Mouse (Mus musculus) neural tube, embryonic 14.5 days (tissue): ENCODE measurements around the gene Cgnl1. TPM values are rescaled to one million over a fixed set of nuclear protein-coding genes. Genes with fewer than 3 reads are reported as not detected.
A peak's percentile ranks its signal among the peaks of the same experiment; 100 is the strongest.

Source experiments
- ATAC-seq: fragments of 200-750 bp; cut with Nextera tagmentation; 2 replicates; pipeline ENCODE4 v1.8.0; 2017; ENCODE audit warnings: low read depth, mild to moderate bottlenecking, moderate TSS enrichment, moderate library complexity
- H3K27ac ChIP-seq: fragments of 300-500 bp; sonication (generic); 2 replicates; pipeline ENCODE4 v1.5.1; 2014; ENCODE audit warnings: low read depth, mild to moderate bottlenecking, control low read depth, low read length, moderate library complexity, mixed read lengths
- H3K27me3 ChIP-seq: fragments of 300-500 bp; sonication (generic); 2 replicates; pipeline ENCODE4 v1.6.1; 2014; ENCODE audit warnings: low read length; ENCODE audit not compliant: control insufficient read depth, insufficient read depth
- H3K36me3 ChIP-seq: fragments of 300-500 bp; sonication (generic); 2 replicates; pipeline ENCODE4 v1.6.1; 2014; ENCODE audit warnings: low read length, mixed read lengths; ENCODE audit not compliant: control insufficient read depth, insufficient read depth
- H3K4me1 ChIP-seq: fragments of 300-500 bp; sonication (generic); 2 replicates; pipeline ENCODE4 v1.6.1; 2014; ENCODE audit warnings: low read length; ENCODE audit not compliant: control insufficient read depth, insufficient read depth
- H3K4me2 ChIP-seq: fragments of 300-500 bp; sonication (generic); 2 replicates; pipeline ENCODE4 v1.6.1; 2014; ENCODE audit warnings: mild to moderate bottlenecking, low read depth, low read length, control low read depth
- H3K4me3 ChIP-seq: fragments of 300-500 bp; sonication (generic); 2 replicates; pipeline ENCODE4 v1.5.1; 2014; ENCODE audit warnings: low read depth, low read length, control low read depth, mixed read lengths
- H3K9ac ChIP-seq: fragments of 300-500 bp; sonication (generic); replicated peaks from 2 replicates; pipeline ENCODE4 v1.6.1; 2014; ENCODE audit warnings: low read depth, mild to moderate bottlenecking, control low read depth, low read length, mixed read lengths
- H3K9me3 ChIP-seq: fragments of 300-500 bp; sonication (generic); 2 replicates; pipeline ENCODE4 v1.6.1; 2016; ENCODE audit warnings: low read length; ENCODE audit not compliant: control insufficient read depth
- WGBS: fragments of 180-500 bp; shearing (Covaris S2); extraction: QIAGEN DNeasy Blood & Tissue Kit; methylation state at CpG from one replicate; pipeline ENCODE4 v1.1.7; 2014; 5-methylcytosine and 5-hydroxymethylcytosine counted together
- polyA plus RNA-seq: library from polyadenylated mRNA; unstranded; fragments of >200 nt; fragmentation: Nextera tagmentation; extraction: Ambion mirVana; gene quantifications from 2 replicates; pipeline ENCODE4 v1.2.1, GENCODE M21; 2014

Gene Cgnl1
- polyA plus RNA-seq, 1 experiment from 2014 or later = 2.5 TPM

- no peak for ATAC-seq
- H3K9ac ChIP-seq = no peak overlapping the region
- no peaks in the 10 kb centered on the region for H3K36me3 ChIP-seq
- no peaks in the 10 kb centered on the region for H3K9me3 ChIP-seq
- WGBS = 74% methylated on average over 6 of the region's 6 CpGs
- H3K4me3 ChIP-seq = no peak overlapping the region
- 0 out of 2 replicates have a peak, but pooled peaks cover 6% of the 10 kb centered on the region for H3K4me1 ChIP-seq
- H3K27me3 ChIP-seq = no peaks in the 10 kb centered on the region
- no peak overlapping the region for H3K4me2 ChIP-seq
- H3K27ac ChIP-seq = no peak overlapping the region
These were observed 162.4 kb downstream of the Cgnl1 start for GRCm38 (mm10) chr9:71609010-71609409.

- H3K9me3 ChIP-seq = no peaks in the 10 kb centered on the region
- no peak overlapping the region for H3K27ac ChIP-seq
- no peaks in the 10 kb centered on the region for H3K36me3 ChIP-seq
- no peak overlapping the region for H3K4me3 ChIP-seq
- no peak for ATAC-seq
- H3K27me3 ChIP-seq = no peaks in the 10 kb centered on the region
- no peak overlapping the region for H3K4me2 ChIP-seq
- WGBS = 75% methylated on average over 13 of the region's 13 CpGs
- 0 out of 2 replicates have a peak, but pooled peaks cover 6% of the 10 kb centered on the region for H3K4me1 ChIP-seq
- no peak overlapping the region for H3K9ac ChIP-seq
These were observed 164.9 kb downstream of the Cgnl1 start for GRCm38 (mm10) chr9:71606296-71607057.

GRCm38 (mm10) chr9:71604914-71605635 lies 166.3 kb downstream of the Cgnl1 start:
- 46% methylated on average over 6 of the region's 6 CpGs for WGBS
- H3K27me3 ChIP-seq = no peaks in the 10 kb centered on the region
- no peak overlapping the region for H3K4me2 ChIP-seq
- no peaks in the 10 kb centered on the region for H3K36me3 ChIP-seq
- no peak overlapping the region for H3K9ac ChIP-seq
- no peak overlapping the region for H3K27ac ChIP-seq
- no peaks in the 10 kb centered on the region for H3K9me3 ChIP-seq
- H3K4me3 ChIP-seq = no peak overlapping the region
- H3K4me1 ChIP-seq = 0 out of 2 replicates have a peak, but pooled peaks cover 6% of the 10 kb centered on the region
- ATAC-seq = no peak

GRCm38 (mm10) chr9:71599861-71600260 lies 171.5 kb downstream of the Cgnl1 start:
- Histone ChIP-seq H3K4me1 (no peaks in the 10 kb centered on the region), H3K27ac (no peak overlapping the region), H3K27me3 (no peaks in the 10 kb centered on the region), H3K4me3 (no peak overlapping the region), H3K9ac (no peak overlapping the region), H3K4me2 (no peak overlapping the region), H3K9me3 (no peaks in the 10 kb centered on the region), H3K36me3 (no peaks in the 10 kb centered on the region)
- 84% methylated on average over 7 of the region's 7 CpGs for WGBS
- ATAC-seq = no peak

- no peak overlapping the region for H3K4me2 ChIP-seq
- H3K27ac ChIP-seq = no peak overlapping the region
- ATAC-seq = no peak
- no peaks in the 10 kb centered on the region for H3K9me3 ChIP-seq
- H3K4me3 ChIP-seq = no peak overlapping the region
- no peaks in the 10 kb centered on the region for H3K36me3 ChIP-seq
- H3K9ac ChIP-seq = no peak overlapping the region
- no peaks in the 10 kb centered on the region for H3K4me1 ChIP-seq
- 66% methylated on average over 6 of the region's 6 CpGs for WGBS
- H3K27me3 ChIP-seq = peaks cover 5% of the 10 kb centered on the region
These were observed 174.5 kb downstream of the Cgnl1 start for GRCm38 (mm10) chr9:71596888-71597287.

- Histone ChIP-seq H3K27ac (no peak overlapping the region), H3K9ac (no peak overlapping the region), H3K36me3 (no peaks in the 10 kb centered on the region), H3K27me3 (peaks cover 6% of the 10 kb centered on the region), H3K4me1 (no peaks in the 10 kb centered on the region), H3K4me2 (peak overlapping the region; percentile 71), H3K4me3 (peak overlapping the region; percentile 47), H3K9me3 (no peaks in the 10 kb centered on the region)
- 0 out of 2 replicates have a peak, but pooled peaks have one; percentile 21 for ATAC-seq
- 34% methylated on average over 6 of the region's 6 CpGs for WGBS
These were observed 178.7 kb downstream of the Cgnl1 start for GRCm38 (mm10) chr9:71592577-71593285.

GRCm38 (mm10) chr9:71591938-71592548 lies 179.4 kb downstream of the Cgnl1 start, which contains the start of gene Myzap:
Gene Myzap, minus strand, starts transcription at chr9:71592360.
- H3K27me3 ChIP-seq = peaks cover 6% of the 10 kb centered on the region
- H3K36me3 ChIP-seq = no peaks in the 10 kb centered on the region
- no peak within 1 kb of the TSS for H3K27ac ChIP-seq
- H3K9me3 ChIP-seq = no peaks in the 10 kb centered on the region
- 1% methylated on average over 28 of the region's 29 CpGs for WGBS
- peak within 1 kb of the TSS; percentile 52; the same call in 1 of the 2 replicates for H3K9ac ChIP-seq
- ATAC-seq = peak; percentile 87; the same call in 1 of the 2 replicates
- peak within 1 kb of the TSS; percentile 71 for H3K4me2 ChIP-seq
- peak within 1 kb of the TSS; percentile 47 for H3K4me3 ChIP-seq
- no peaks in the 10 kb centered on the region for H3K4me1 ChIP-seq

- 79% methylated on average over 5 of the region's 5 CpGs for WGBS
- Histone ChIP-seq H3K36me3 (no peaks in the 10 kb centered on the region), H3K4me2 (no peak overlapping the region), H3K4me3 (no peak overlapping the region), H3K4me1 (no peaks in the 10 kb centered on the region), H3K27me3 (peaks cover 6% of the 10 kb centered on the region), H3K27ac (no peak overlapping the region), H3K9ac (no peak overlapping the region), H3K9me3 (no peaks in the 10 kb centered on the region)
- ATAC-seq = no peak
These were observed 180.3 kb downstream of the Cgnl1 start for GRCm38 (mm10) chr9:71591106-71591505.
